Mouse (Mus musculus): Measurements from ENCODE around the gene Art3. TPM values are rescaled to one million over a fixed set of nuclear protein-coding genes. Genes with fewer than 3 reads are reported as not detected.

Art3 gene
- polyA plus RNA-seq, 1 experiment from 2014 or later = 3.4 TPM

- H3K4me1 ChIP-seq (replicated peaks; ENCODE audit: control insufficient read depth, insufficient read depth, low read length) = no peaks in the 10 kb centered on the region; the same call in 1 of the 2 replicates
- DNase-seq (ENCODE audit: low spot score) (no peak), ATAC-seq (ENCODE audit: low FRiP score) (peak; percentile 87)
- H3K4me2 ChIP-seq (replicated peaks; ENCODE audit: low read depth, low read length) = no peak overlapping the region
- no peaks in the 10 kb centered on the region for H3K9me3 ChIP-seq (ENCODE audit: control insufficient read depth, low read length)
- no peaks in the 10 kb centered on the region for H3K36me3 ChIP-seq (ENCODE audit: control insufficient read depth, insufficient read depth, low read length)
- no peak overlapping the region for H3K4me3 ChIP-seq (ENCODE audit: low read depth, low read length)
- H3K27ac ChIP-seq (ENCODE audit: low read depth, low read length) = 0 out of 2 replicates have a peak overlapping the region, but pooled peaks have one; percentile 9
- no peaks in the 10 kb centered on the region for H3K27me3 ChIP-seq (ENCODE audit: control insufficient read depth, insufficient read depth, low read length)
- WGBS = 69% methylated on average over 13 of the region's 13 CpGs
- H3K9ac ChIP-seq (ENCODE audit: low read depth, low read length) = no peak overlapping the region
Measured at GRCm38 (mm10) chr5:92369151-92369994, 37.7 kb downstream of the Art3 start.

DNA sequence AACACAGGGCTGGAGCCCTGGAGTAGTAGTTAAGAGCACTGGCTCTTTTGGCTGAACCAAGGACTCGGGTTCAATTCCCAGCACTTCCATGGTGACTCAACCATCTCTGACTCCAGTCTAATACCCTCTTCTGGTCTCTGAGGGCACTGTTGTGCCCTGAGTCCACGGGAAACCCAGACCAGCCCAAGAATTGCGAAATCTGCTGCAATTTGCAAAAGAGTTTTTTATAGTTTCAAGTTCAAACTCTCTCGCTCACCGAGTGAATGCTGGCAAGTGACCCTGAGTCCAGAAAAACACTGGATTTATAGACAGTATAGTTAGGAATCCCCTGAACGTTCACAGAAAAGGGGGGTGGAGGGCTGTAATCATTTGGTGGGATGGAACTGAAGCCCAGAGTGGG, 38.8 kb downstream of the Art3 start:
- 91% methylated on average over 6 of the region's 6 CpGs for WGBS
- H3K27ac ChIP-seq (ENCODE audit: low read depth, low read length) = no peak overlapping the region
- DNase-seq (ENCODE audit: low spot score) (no peak), ATAC-seq (ENCODE audit: low FRiP score) (no peak)
- H3K36me3 ChIP-seq (ENCODE audit: control insufficient read depth, insufficient read depth, low read length) = no peaks in the 10 kb centered on the region
- no peak overlapping the region for H3K4me3 ChIP-seq (ENCODE audit: low read depth, low read length)
- H3K4me2 ChIP-seq (replicated peaks; ENCODE audit: low read depth, low read length) = no peak overlapping the region
- no peak overlapping the region for H3K9ac ChIP-seq (ENCODE audit: low read depth, low read length)
- H3K9me3 ChIP-seq (ENCODE audit: control insufficient read depth, low read length) = no peaks in the 10 kb centered on the region
- no peaks in the 10 kb centered on the region for H3K27me3 ChIP-seq (ENCODE audit: control insufficient read depth, insufficient read depth, low read length)
- no peaks in the 10 kb centered on the region; the same call in 1 of the 2 replicates for H3K4me1 ChIP-seq (replicated peaks; ENCODE audit: control insufficient read depth, insufficient read depth, low read length)

DNA sequence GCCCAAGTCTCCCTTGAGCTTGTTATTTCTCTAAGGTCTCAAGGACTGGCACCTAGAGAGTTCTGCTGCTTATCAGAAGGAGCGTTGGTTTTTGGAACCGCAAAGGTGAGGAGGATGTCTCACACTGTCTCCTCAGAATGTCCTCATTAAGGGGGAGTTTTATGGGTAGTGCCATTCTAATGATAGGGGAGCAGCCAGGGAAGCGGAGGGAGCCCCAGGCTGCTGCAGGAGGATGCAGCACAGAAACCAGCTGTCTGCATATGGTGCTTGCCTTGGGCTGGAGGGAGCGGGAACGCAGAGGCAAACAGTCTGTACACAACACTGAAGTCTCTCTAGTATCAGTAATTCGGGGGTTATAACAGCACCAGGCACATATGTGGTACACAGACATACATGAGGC, 39.3 kb downstream of the Art3 start:
- H3K27me3 ChIP-seq (ENCODE audit: control insufficient read depth, insufficient read depth, low read length) = no peaks in the 10 kb centered on the region
- H3K4me2 ChIP-seq (replicated peaks; ENCODE audit: low read depth, low read length) = no peak overlapping the region
- 84% methylated on average over 6 of the region's 6 CpGs for WGBS
- no peaks in the 10 kb centered on the region for H3K36me3 ChIP-seq (ENCODE audit: control insufficient read depth, insufficient read depth, low read length)
- no peak for ATAC-seq (ENCODE audit: low FRiP score)
- no peak overlapping the region for H3K27ac ChIP-seq (ENCODE audit: low read depth, low read length)
- H3K9ac ChIP-seq (ENCODE audit: low read depth, low read length) = no peak overlapping the region
- H3K4me3 ChIP-seq (ENCODE audit: low read depth, low read length) = no peak overlapping the region
- DNase-seq (ENCODE audit: low spot score) = no peak
- no peaks in the 10 kb centered on the region for H3K9me3 ChIP-seq (ENCODE audit: control insufficient read depth, low read length)
- H3K4me1 ChIP-seq (replicated peaks; ENCODE audit: control insufficient read depth, insufficient read depth, low read length) = no peaks in the 10 kb centered on the region; the same call in 1 of the 2 replicates

GRCm38 (mm10) chr5:92371361-92371976, 39.8 kb downstream of the Art3 start:
- H3K9ac ChIP-seq (ENCODE audit: low read depth, low read length) = no peak overlapping the region
- no peaks in the 10 kb centered on the region for H3K9me3 ChIP-seq (ENCODE audit: control insufficient read depth, low read length)
- H3K36me3 ChIP-seq (ENCODE audit: control insufficient read depth, insufficient read depth, low read length) = no peaks in the 10 kb centered on the region
- no peak overlapping the region for H3K27ac ChIP-seq (ENCODE audit: low read depth, low read length)
- H3K4me1 ChIP-seq (replicated peaks; ENCODE audit: control insufficient read depth, insufficient read depth, low read length) = no peaks in the 10 kb centered on the region; the same call in 1 of the 2 replicates
- no peaks in the 10 kb centered on the region for H3K27me3 ChIP-seq (ENCODE audit: control insufficient read depth, insufficient read depth, low read length)
- no peak overlapping the region for H3K4me3 ChIP-seq (ENCODE audit: low read depth, low read length)
- peak; percentile 34 for ATAC-seq (ENCODE audit: low FRiP score)
- 72% methylated on average over 14 of the region's 14 CpGs for WGBS
- no peak overlapping the region for H3K4me2 ChIP-seq (replicated peaks; ENCODE audit: low read depth, low read length)
- no peak for DNase-seq (ENCODE audit: low spot score)

GRCm38 (mm10) chr5:92372605-92373004, 41.0 kb downstream of the Art3 start:
- Histone ChIP-seq H3K36me3 (ENCODE audit: control insufficient read depth, insufficient read depth, low read length) (no peaks in the 10 kb centered on the region), H3K9ac (ENCODE audit: low read depth, low read length) (no peak overlapping the region), H3K27me3 (ENCODE audit: control insufficient read depth, insufficient read depth, low read length) (no peaks in the 10 kb centered on the region), H3K4me1 (replicated peaks; ENCODE audit: control insufficient read depth, insufficient read depth, low read length) (no peaks in the 10 kb centered on the region; the same call in 1 of the 2 replicates), H3K27ac (ENCODE audit: low read depth, low read length) (no peak overlapping the region), H3K4me3 (ENCODE audit: low read depth, low read length) (no peak overlapping the region), H3K4me2 (replicated peaks; ENCODE audit: low read depth, low read length) (no peak overlapping the region), H3K9me3 (ENCODE audit: control insufficient read depth, low read length) (no peaks in the 10 kb centered on the region)
- no peak for DNase-seq (ENCODE audit: low spot score)
- ATAC-seq (ENCODE audit: low FRiP score) = no peak
- WGBS = 58% methylated on average over 2 of the region's 2 CpGs

GRCm38 (mm10) chr5:92374721-92375142, 43.1 kb downstream of the Art3 start:
- Histone ChIP-seq H3K4me1 (replicated peaks; ENCODE audit: control insufficient read depth, insufficient read depth, low read length) (no peaks in the 10 kb centered on the region; the same call in 1 of the 2 replicates), H3K36me3 (ENCODE audit: control insufficient read depth, insufficient read depth, low read length) (no peaks in the 10 kb centered on the region), H3K9ac (ENCODE audit: low read depth, low read length) (no peak overlapping the region), H3K9me3 (ENCODE audit: control insufficient read depth, low read length) (no peaks in the 10 kb centered on the region), H3K27ac (ENCODE audit: low read depth, low read length) (no peak overlapping the region), H3K4me2 (replicated peaks; ENCODE audit: low read depth, low read length) (no peak overlapping the region), H3K27me3 (ENCODE audit: control insufficient read depth, insufficient read depth, low read length) (no peaks in the 10 kb centered on the region), H3K4me3 (ENCODE audit: low read depth, low read length) (no peak overlapping the region)
- ATAC-seq (ENCODE audit: low FRiP score) (no peak), DNase-seq (ENCODE audit: low spot score) (no peak)
- 78% methylated on average over 6 of the region's 6 CpGs for WGBS

DNA sequence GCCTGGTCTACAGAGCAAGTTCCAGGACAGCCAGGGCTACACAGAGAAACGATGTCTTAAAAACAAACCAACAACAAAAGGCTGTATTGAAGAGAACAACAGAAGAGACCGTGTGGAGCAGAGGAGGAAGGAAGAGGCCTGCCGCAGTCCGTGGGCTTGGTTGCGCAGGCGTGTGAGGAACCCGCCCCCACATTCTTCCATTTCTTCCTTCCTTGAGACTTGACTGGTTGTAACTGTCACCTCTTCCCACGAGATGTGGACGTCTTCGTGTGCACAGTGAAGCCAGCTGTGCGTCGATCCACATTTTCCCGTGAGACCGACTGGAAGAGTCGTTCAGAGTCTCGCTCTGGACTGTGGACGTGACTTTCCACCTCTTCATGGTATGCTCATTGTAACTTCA, 43.7 kb downstream of the Art3 start:
- no peak for DNase-seq (ENCODE audit: low spot score)
- ATAC-seq (ENCODE audit: low FRiP score) = no peak
- Histone ChIP-seq H3K9me3 (ENCODE audit: control insufficient read depth, low read length) (no peaks in the 10 kb centered on the region), H3K36me3 (ENCODE audit: control insufficient read depth, insufficient read depth, low read length) (no peaks in the 10 kb centered on the region), H3K4me1 (replicated peaks; ENCODE audit: control insufficient read depth, insufficient read depth, low read length) (no peaks in the 10 kb centered on the region; the same call in 1 of the 2 replicates), H3K27ac (ENCODE audit: low read depth, low read length) (no peak overlapping the region), H3K4me2 (replicated peaks; ENCODE audit: low read depth, low read length) (no peak overlapping the region), H3K9ac (ENCODE audit: low read depth, low read length) (no peak overlapping the region), H3K4me3 (ENCODE audit: low read depth, low read length) (no peak overlapping the region), H3K27me3 (ENCODE audit: control insufficient read depth, insufficient read depth, low read length) (no peaks in the 10 kb centered on the region)
- 83% methylated on average over 17 of the region's 17 CpGs for WGBS

DNA sequence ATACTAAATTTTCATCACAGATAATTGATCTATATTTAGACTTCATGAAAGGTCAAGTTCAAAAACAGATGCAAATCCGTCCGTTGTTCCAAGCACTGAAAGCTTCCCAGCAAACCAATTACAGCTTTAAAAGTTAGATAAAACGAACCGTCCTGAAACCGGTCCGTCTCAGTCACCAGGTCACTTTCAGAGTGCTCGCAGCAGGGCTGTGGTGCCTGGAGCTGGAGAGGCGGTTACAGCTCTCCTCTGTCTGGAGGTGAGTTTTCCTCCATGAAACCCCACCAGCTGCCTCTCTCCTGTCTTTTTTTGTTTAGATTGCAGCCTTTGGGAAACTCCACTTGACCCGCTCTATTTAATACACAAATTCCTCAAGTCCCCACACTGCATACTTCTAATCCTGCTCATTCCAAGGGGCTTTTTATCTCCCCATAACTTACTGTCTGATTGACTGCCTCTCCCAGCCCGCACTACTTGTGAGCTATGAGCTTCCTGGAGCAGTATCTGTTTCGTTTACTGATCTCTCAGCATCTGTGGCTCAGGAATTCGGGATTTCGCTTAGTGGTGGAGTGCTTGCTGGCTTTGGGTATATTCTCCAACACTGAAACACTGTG, 45.3 kb downstream of the Art3 start:
- H3K9me3 ChIP-seq (ENCODE audit: control insufficient read depth, low read length) = no peaks in the 10 kb centered on the region
- no peaks in the 10 kb centered on the region for H3K27me3 ChIP-seq (ENCODE audit: control insufficient read depth, insufficient read depth, low read length)
- H3K36me3 ChIP-seq (ENCODE audit: control insufficient read depth, insufficient read depth, low read length) = no peaks in the 10 kb centered on the region
- no peak overlapping the region for H3K4me2 ChIP-seq (replicated peaks; ENCODE audit: low read depth, low read length)
- no peak overlapping the region for H3K4me3 ChIP-seq (ENCODE audit: low read depth, low read length)
- DNase-seq (ENCODE audit: low spot score) (no peak), ATAC-seq (ENCODE audit: low FRiP score) (no peak)
- WGBS = 58% methylated on average over 13 of the region's 13 CpGs
- H3K9ac ChIP-seq (ENCODE audit: low read depth, low read length) = no peak overlapping the region
- no peak overlapping the region for H3K27ac ChIP-seq (ENCODE audit: low read depth, low read length)
- no peaks in the 10 kb centered on the region for H3K4me1 ChIP-seq (replicated peaks; ENCODE audit: control insufficient read depth, insufficient read depth, low read length)

Data from hindbrain, embryonic 11.5 days (tissue).